Mouse (Mus musculus): ENCODE measurements around the gene Gabarapl2. TPM values are rescaled to one million over a fixed set of nuclear protein-coding genes. Genes with fewer than 3 reads are reported as not detected.

The Gabarapl2 gene
- 100 to 1,000 TPM; 104 to 105 TPM for total RNA-seq (2021)

DNA sequence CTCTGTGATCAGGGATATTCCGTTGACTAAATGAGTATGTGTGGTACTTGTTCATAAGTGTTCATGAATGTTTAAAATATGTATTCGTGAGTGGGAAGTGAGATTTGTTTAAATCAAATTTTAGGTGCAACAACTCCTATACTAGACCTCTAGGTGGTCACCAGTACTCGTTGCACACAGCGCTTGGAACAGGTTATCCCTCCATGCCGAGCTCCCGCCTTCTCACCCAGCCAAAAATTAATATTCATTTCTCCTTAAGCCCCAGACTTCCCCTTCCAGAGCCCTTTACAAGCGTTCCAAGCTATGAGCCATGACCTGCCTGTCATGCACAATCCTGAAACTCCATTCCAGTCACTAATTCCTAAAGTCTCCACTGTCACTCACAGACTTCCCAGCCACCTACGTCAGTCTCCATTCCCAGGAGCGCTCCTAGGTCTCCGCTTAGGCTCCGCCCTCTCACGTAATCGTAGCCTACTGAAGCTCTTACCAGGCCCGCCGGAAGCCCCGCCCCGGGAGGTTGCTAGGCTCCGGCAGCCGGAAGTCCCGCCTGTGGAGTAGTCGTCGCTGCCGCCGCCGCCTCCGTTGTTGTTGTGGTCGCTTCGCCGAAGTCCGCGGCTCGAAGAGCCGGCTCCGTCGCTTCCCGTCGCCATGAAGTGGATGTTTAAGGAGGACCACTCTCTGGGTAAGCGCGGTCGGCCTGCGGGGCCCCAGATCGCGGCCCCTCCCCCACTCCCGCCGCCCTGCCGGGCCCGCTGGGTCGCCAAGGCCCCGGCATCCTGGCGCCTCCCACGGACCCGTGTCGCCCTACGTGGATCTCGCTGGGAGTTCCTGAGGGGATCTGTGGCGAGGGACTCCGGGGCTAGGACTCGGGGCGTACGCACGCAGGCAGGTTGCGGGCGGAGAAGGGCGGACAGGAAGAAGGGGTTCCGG lies at the start of gene Gabarapl2:
TSS of gene Gabarapl2 (plus strand) at position 533 of the 930 bp plus-strand sequence.
- peak; percentile 97 for DNase-seq

DNA sequence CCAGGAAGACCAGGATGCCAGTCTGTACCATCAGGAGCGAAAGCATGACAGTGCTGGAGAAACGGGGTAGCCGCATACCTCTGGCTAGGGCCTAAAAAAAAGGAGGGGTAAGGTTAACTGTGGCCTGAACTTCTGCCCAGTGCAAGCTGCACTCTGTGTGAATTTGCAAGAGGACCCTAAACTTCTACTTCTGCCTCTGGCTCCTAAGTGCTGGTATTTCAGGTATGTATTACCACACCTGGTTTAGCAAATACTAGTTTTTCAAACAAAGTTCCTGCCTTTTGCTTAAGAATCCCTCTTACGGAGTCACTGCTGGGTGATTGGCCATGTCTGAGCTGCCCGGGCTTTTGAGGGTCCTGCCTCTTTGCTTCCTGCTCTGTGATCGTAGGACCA lies 49.6 kb upstream of the Gabarapl2 start:
- no peak for DNase-seq

DNA sequence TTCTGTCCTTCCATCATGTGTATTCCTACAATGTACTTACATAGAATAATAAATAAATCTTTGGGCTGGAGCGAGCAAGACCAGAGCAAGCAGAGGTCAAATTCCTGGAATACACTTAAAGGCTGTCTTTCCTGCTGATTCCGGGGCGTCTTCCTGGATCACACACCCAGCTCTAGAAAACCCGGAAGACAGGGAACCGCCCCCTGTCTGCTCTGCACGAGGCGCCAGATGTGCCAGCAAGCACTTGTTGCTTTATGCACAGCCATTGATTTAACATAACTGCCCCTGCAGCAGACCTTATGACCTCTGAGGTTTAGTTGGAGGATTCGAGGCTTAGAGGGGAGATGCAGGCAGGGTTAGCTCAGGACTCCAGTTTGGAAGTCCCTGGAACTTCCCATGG lies 48.5 kb upstream of the Gabarapl2 start:
- no peak for DNase-seq

DNA sequence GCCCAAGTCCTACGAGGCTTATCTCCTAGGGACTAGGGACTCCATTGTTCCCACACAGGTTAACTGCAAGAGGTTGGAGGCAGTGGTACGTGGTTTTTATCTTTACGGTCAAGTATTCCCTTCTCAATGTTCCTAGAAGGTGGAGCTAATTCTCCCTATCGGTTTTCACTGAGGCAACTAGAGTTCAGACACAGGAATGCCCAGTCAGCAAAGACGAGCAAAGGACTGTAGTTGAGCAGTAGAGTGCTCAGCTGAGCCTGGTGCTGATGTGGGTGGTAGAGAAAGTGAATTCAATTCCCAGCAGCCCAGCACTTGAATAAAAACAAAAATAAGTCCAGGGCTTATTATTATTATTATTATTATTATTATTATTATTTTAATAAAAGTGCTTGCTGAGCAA lies 47.9 kb upstream of the Gabarapl2 start:
- DNase-seq, result no peak

DNA sequence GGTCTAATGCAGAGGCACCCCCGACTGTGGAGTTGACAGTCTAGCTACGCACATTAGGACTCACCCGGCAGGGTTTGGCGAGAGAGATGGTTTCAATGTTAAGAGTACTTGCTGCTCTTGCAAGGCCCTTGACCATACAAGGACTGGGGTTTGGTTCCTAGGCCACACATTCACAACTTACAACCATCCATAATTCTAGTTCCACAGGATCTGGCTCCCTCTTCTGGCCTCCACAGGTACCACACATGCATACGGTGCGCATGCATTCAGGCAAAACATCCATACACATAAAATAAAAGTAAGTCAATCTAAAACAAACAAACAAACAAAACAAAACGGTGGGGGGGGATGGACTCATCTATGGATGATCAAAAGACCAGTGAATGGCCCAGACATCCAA lies 45.5 kb upstream of the Gabarapl2 start:
- no peak for DNase-seq

GRCm38 (mm10) chr8:111898586-111898985 lies 41.9 kb upstream of the Gabarapl2 start:
- no peak for DNase-seq

GRCm38 (mm10) chr8:111902080-111902479 lies 38.4 kb upstream of the Gabarapl2 start:
- peak; percentile 33 for DNase-seq

GRCm38 (mm10) chr8:111905500-111906121 lies 34.9 kb upstream of the Gabarapl2 start:
- DNase-seq, result no peak

DNA sequence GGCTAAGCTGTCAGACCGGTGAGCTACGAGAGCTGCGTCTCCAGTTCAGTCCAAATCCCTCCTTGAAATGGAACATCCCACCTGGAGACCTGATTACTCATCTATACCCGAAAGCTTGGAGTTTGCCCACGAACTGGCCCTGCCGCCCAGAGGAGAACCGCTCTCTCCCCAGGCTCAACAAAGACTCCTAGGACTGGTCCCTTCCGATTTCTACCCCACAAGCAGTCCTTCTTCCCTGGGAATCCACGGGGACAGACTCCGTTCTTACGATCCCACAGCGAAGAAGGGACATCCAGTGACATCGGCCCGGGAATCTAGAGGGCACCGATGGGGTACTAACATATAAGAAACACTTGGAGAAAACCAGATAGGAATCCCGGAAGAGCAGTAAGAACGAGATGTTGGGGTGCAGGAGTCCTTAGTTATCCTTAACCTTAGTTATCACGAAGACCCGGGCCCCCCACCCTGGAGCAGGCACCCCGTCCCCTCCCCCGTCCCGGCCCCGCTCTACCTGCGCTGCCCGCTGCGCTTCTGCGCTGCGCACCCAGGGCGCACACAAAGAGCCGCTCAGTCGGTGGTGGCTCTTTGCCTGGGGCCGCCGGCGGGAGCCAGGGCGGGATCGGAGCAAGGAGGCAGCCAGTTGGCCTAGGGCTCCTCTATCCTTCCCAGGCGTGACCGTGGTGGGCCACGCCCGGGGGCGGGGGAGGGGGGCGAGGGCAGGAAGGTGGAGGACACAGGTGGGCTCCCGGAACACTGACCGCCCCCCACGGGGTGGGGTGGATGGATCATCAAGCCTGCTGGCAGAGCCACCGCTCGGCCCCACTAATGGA lies 30.7 kb upstream of the Gabarapl2 start, which contains the start of gene Chst5:
TSS of gene Chst5 (minus strand) at position 827 of the 830 bp plus-strand sequence.
- DNase-seq, result no peak

- no peak for DNase-seq
Measured at GRCm38 (mm10) chr8:111911572-111911971, 28.9 kb upstream of the Gabarapl2 start.

DNA sequence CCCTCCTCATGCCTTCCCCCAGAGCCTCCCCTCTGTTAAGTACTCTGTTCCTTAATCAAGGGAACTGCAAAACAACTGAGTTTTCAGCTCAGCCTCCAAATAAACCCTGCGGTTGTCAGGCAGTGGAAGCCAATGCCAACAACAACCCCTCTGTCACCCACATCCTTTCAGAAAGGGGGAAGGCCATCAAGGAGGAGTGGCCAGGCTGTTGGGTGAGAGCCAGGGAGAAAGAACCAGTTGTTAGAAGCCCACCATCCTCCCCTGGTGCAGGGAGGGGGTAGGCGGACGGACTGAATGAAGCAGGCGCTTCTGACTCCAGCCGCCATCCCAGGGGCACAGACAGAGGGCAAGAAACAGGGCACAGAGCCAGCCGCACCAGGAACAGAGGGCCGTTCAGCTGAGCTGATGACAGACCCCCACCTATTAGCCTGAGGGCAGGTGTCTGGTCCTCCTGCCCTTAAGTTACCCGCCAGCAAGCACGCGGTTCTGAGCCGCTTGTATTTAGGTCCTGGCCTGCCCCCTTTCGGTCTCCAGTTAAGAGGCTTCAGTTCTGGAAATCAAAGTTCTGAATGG lies 27.6 kb upstream of the Gabarapl2 start:
- peak; percentile 14 for DNase-seq

GRCm38 (mm10) chr8:111919663-111920062 lies 20.8 kb upstream of the Gabarapl2 start:
- DNase-seq, result no peak

- DNase-seq, result no peak
Measured at GRCm38 (mm10) chr8:111920971-111921370, 19.5 kb upstream of the Gabarapl2 start.

DNA sequence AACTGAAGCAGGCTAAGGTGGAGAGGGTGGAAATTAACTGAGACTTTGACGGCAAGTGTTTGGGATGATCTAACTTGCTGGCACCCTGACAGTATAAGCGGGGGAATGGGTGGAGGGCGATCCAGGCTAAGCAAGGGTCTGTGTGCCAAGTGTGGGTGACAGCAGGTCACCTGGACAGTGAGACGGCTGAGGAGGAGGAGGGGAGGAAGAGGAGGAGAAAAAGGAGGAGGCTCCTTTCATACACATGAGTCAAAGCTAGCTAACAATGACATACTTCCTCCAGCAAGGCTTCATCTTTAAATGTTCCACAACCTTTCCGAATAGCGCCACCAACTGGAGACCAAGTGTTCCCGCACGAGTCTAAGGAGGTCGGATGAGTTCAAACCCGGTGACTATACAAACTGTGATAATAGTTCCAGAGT lies 17.1 kb upstream of the Gabarapl2 start:
- DNase-seq, result peak; percentile 71

DNA sequence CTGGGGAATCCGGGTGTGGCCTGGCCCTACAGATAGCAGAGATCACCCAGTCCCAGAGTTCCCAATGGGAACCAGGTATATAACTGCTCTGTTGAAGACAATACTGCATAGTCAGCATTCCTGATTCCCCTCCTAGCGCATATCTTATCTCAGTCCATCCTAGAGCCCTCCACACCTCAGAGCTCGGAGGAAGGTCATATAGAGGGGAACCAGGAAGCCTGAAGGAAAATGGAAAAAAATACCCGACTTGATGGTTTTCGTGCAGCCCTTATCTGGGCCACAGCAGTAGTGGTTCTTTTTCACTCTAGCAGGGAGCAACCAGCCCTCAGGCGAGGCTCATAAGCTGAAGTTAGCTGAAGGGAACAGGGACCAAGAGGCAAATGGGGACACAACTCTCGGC lies 15.5 kb upstream of the Gabarapl2 start:
- DNase-seq, result no peak

GRCm38 (mm10) chr8:111929648-111930344 lies 10.7 kb upstream of the Gabarapl2 start:
- no peak for DNase-seq

- DNase-seq, result no peak
Measured at GRCm38 (mm10) chr8:111931721-111932120, 8.8 kb upstream of the Gabarapl2 start.

DNA sequence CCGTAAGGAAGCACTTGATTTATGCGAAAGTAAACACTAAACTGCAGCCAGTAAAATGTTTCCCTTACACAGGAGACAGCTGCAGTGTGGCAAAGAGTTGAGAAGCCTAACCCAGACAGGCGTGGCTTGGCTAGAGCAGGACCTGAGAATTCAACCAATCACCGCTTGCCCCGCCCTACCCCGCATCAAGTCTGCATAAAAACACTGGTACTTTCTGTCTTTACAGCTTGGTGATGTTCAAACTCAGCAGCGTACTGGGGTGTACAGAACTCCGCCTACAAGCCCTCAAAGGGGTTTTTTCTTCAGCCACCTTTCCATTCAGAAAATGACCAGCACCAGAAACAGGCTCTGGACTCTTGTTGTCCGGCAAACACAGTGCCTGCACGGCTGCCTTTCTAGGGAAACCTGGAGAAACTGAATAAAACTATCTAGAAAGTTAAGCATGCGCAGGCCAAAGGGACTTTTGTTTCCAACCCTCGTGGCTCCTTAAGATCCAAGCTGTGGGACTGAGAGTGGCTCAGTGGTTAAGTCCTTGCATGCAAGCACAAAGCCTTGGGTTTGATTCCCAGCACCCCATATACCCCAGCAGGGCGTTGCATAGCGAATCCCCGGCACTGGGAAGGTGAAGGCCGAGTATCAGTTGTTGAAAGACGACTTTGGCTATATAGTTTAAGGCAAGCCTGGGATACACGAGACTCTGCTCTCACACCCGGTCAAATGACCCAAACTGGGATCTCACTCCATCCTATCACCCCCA lies 7.7 kb upstream of the Gabarapl2 start:
- DNase-seq, result peak; percentile 61

DNA sequence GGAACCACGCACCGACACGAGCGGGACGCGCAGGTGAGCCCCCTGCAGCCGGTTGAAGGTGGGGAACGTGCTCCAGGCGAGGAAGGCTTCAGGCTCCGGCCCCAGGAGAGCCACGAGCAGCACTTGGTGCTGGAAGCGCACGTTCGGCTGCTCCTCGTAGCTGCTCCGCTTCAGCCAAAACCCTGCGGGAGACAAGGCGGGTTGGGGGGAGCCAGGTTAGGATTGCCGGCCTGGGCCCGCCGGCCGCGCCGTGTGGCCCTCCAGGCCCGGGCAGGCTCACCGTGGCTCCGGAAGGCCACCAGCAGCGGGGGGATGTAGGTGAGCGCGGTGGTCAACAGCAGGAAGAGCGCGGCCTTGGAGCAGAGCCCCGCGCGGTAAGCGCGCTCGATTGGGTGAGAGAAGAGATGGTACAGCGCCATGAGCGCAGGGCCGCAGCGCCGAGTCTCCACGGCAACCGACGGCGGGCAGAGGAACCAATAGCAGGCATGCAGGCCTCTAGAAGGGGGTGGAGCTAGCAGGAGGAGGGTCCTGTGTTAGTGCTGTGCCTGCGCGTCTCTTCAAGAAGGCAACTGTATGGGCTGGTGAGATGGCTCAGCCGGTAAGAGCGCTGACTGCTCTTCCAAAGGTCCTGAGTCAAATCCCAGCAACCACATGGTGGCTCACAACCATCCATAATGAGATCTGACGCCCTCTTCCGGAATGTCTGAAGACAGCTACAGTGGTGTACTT lies 7.0 kb upstream of the Gabarapl2 start, which contains the start of gene Tmem231:
TSS of gene Tmem231 (minus strand) at position 534 of the 729 bp plus-strand sequence.
- DNase-seq, result peak; percentile 86

DNA sequence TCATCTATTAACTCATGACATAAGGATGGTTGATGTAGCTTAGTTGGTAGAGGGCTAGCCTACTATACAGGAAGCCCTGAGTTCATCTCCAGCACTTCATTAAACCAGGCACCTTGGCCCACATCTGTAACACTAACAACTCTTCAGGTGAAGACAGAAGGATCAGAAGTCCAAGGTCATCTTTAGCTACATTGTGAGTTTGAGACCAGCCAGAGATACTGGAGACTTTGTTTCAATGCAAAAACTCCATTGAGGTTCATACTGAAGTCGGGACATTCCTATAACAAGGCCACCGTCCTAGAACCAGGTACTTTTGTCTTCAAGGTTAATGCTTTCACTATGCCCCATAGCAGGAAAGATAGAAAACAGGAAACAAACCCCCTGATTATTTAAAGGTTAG lies 6.3 kb upstream of the Gabarapl2 start:
- DNase-seq, result no peak

All from heart, postnatal 4 days (tissue).